Mouse (Mus musculus): Measurements from ENCODE around the gene Tram1l1.

DNA sequence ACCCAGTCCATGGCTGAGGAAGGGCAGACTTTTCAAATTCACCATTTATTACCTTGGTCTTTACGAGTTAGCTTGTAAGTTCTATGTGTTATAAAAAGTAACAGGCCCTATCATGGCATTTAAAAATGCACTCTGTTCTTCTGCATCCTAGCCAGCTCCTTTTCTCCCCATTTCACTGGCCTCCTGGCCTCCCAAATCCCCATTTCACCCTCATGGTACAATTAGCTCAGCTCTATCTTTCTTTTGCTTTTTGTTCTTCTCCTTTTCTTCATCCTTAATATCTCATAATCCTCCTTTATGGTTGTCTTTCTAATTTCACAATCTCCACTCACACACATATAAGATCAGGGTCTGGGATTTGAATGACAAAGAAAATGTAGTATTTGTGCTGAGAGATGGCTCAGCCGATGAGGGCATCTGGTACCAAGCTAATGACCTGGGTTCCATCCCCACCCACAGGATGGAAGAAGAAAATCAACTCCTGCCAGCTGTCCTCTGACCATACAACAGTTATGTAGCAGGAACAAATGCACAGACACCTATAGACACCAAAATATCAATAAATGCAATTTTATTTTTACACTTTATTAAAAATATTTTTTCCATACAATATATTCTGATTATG is 48.1 kb upstream of the Tram1l1 start:
- TF ChIP-seq CTCF (conservative IDR thresholded peaks at IDR 0.05; ENCODE audit: insufficient read depth, insufficient read length, low read depth, low read length): no peak
- no peak for TF ChIP-seq POLR2A (IDR thresholded peaks at IDR 0.05; ENCODE audit: low read depth, low read length)

All from kidney, adult 2 months (tissue).